Mouse (Mus musculus) lung, adult 18-20 months (tissue): ENCODE measurements around the gene Coq10a.

Experiments
- DNase-seq, 2 experiments: peaks; one replicate each; pipeline ENCODE4 v3.0.0; 2022; ENCODE audit warnings: mixed read lengths in 2 of 2

Coq10a gene

DNA sequence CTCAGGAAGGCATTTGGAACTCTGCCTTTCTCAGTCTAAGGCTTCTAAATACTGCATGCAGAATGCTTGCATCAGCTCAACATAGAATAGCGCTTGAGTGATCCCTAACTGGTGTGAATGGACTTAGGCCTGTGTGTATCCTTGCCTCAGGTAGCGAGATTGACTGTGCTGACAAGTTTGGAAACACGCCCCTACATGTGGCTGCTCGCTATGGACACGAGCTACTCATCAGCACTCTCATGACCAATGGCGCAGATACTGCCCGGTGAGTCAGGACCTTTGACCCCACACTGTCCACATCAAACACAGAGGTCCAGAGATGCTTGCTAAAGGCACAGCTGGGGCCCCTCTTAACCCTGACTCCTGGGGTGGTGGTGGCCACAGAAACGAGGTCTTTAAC is 13.7 kb upstream of the Coq10a start:
- DNase-seq = no peak

- no peak for DNase-seq
Measured at GRCm38 (mm10) chr10:128380565-128380964, 11.8 kb upstream of the Coq10a start.

DNA sequence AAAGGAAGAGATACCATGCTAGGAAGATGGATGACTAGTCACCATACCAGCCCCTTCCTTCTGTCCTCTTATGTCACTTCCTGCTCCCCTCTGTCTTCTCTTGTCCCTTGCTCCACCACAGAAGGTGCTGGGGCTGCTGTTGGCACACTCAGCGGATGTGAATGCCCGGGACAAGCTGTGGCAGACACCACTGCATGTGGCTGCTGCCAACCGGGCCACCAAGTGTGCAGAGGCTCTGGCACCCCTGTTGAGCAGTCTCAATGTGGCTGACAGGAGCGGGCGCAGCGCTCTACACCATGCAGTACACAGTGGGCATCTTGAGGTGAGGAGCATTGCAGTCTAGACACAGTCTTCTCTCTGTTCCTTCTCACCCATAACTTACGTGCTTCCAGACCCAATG is 10.5 kb upstream of the Coq10a start:
- DNase-seq = no peak

GRCm38 (mm10) chr10:128378462-128378861 is 9.7 kb upstream of the Coq10a start:
- no peak for DNase-seq

GRCm38 (mm10) chr10:128377940-128378448 is 9.2 kb upstream of the Coq10a start:
- DNase-seq = no peak

DNA sequence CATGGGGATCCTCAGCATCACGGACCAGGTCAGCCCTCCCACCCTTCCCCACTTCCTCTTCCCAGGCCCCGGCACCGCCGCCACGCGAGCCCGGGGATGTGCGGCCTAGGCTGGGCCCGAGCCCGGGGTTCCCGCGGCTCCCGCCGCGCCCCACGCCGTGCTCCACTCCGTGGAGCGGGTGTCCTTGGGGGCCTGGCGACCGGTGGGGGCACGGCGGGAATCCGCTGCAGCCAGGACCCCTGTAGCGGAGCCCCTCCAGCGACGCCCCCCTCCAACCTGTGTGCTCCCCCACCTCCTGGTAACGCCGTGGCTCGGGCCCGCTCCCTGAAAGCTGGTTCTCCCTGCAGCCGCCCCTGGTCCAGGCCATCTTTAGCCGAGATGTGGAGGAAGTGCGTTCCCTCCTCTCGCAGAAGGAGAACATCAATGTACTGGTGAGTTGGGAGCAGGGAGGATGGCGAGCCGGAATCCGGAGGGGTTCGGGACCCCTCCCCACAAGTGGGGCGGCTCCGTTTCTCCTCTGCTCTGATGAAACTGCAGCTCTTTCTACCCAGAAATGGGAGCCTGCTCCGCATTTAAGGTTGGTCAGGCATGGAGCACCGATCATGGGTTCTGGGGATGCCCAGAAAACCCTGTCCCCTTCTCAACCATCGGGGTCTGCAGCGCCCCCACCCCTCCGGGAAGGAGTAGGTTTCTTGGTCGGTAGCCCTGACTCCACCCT is 8.6 kb upstream of the Coq10a start:
- peak; percentile 26 to 30 for DNase-seq

DNA sequence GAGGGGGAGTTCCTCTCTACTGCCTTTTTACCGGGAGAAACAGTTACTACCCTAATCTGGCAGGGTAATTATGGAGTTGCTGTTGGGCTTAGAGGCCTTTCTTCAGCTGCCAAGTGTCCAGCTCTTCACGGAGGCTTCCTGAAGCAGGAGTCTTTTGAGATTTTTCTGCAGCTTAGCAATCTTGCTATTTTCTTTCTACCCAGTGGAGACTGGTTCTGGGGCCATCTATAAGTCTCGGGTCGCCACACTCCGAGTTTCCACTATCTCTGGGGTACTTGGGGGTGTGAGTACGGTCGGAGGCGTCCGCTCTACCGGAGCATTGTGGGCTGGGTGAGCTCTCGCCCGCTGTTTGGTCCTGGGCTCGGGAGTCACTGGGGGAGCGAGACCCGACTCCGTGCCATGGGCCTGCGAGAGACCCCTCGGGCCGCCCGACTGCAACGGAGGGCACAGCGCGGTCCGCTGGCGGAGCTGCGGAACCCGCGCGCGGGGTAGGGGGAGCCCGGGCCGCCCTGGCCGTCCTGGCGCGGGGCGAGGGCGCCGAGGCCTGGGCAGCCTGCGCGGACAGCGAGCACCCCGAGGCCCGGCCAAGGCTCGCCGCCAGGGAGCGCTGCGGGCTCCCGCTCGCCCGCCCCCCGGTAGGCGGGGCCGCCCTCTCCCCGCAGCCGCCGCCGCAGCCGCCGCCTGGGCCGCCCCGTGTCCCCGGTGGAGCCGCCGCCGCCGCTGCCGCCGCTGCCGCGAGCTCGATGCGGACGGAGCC is 7.8 kb upstream of the Coq10a start, which contains the start of gene Ankrd52:
TSS of gene Ankrd52 (plus strand) at position 661 of the 757 bp plus-strand sequence.
- DNase-seq = peak; percentile 82 to 85

DNA sequence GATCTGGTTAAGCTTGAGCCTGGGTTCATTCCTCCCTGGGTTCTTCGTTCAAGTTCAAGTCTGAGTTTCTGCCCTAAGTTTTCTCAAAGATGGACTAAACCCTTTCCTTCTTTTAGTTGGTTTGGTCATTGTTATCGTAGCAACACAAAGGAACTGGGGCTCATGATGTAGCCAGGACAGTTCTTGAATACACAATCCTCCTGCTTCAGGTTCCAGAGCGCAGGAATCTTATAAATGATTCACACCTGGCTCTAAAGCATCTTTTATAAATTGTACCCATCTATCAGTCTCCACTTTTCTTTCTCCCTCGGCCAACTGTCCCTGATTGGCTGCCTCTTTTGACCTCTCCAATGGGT is 7.3 kb upstream of the Coq10a start:
- no peak for DNase-seq

GRCm38 (mm10) chr10:128374393-128374792 is 5.6 kb upstream of the Coq10a start:
- DNase-seq = no peak

DNA sequence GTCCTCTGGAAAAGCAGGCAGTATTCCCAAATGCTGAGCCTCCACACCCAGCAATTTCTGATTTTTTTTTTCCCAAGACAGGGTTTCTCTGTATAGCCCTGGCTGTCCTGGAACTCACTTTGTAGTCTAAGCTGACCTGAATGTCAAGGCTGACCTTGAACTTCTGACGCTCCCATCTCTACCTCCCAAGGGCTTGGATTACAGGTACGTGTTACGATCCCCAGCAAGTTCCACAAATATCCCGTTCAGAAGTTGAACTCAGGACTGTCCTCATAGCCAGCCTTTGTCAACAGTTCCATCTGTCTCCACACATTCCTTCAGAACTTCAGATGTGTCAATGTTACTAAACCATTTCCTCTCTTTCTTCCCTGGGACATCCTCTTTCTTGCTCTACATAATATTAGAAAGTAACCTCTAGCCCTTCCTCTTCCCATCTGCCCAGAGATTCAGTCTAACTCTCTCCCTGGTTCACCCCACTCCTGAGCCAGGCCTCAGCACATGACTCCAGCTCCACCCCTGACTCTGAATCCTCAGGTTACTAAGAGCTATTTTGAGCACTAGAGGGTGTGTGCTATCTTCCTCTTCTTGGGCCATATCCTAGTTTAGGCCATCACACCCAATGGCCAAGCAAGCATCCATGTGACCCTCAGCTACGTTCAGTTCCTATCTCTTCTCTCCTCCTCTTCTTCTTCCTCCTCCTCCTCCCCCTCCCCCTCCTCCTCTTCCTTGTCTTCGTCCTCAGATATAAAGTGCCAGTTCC is 4.4 kb upstream of the Coq10a start:
- peak; percentile 39 to 48 for DNase-seq

DNA sequence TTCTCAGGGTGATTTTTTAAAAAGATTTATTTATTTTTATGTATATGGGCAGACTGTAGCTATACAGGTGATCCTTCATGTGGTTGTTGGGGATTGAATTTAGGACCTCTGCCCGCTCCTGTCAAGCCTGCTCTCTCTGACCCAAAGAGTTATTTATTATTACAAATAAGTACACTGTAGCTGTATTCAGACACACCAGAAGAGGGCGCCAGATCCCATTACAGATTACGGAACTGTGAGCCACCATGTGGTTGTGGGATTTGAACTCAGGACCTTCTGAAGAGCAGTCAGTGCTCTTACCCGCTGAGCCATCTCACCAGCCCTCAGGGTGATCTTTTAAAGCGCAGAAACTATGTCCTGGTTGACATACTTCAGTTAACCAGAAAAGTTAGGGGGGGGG is 3.3 kb upstream of the Coq10a start:
- DNase-seq = no peak

DNA sequence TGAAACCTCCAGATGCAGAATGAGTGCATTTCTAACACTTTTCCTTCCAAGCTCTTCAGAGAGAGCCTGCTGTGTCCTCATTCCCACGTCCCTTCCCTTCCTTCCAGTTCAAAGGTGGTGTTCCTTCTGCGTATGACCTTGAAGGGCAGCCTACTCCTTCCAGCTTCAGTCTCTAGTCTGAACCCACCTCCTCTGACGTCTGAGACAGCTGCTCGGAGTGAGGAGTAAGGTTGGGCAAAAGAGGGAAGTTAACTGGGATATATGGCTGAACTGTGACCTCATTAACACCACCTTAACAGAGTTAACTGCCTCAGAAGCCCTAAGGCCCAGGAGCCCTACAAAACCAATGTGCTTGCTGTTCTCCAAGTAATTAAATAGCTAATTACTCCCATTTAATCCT is 1.8 kb upstream of the Coq10a start:
- DNase-seq = no peak

GRCm38 (mm10) chr10:128370021-128370420 is 1.2 kb upstream of the Coq10a start:
- no peak for DNase-seq

DNA sequence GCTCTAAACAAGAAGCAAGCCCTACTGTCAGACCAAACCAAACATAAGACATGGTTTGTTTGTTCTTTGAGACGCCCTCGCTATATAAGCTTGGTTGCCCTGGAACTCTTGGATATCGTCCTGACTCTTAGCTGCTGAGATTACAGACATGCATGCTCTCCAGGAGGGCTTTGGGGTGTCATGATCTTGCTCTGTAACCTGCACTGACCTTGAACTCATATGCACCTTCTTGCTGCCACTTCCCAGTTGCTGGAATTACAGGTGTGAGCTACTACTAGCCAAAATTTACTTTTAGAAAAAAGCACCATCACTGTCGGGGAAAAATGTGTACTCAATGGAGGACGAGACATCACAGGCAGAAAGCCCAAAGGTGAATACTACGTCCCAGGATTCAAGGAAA is 802 bp upstream of the Coq10a start:
- DNase-seq = no peak

DNA sequence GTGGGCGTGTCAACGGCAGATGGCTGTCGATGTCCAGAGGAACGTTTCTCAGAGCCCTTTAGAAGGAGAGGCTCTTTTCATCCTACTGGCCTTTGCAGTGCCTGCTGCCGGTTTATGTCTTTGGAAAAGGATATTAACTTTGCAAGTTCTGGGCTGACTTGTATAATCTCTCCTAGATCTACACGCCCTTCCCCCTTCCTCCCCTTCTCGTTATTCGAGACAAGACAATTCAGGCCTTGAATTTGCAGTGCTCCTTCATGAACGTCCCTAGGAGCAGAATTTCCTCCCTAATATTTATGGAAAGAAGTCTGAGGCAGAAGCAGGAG is 384 bp upstream of the Coq10a start:
- DNase-seq = no peak

DNA sequence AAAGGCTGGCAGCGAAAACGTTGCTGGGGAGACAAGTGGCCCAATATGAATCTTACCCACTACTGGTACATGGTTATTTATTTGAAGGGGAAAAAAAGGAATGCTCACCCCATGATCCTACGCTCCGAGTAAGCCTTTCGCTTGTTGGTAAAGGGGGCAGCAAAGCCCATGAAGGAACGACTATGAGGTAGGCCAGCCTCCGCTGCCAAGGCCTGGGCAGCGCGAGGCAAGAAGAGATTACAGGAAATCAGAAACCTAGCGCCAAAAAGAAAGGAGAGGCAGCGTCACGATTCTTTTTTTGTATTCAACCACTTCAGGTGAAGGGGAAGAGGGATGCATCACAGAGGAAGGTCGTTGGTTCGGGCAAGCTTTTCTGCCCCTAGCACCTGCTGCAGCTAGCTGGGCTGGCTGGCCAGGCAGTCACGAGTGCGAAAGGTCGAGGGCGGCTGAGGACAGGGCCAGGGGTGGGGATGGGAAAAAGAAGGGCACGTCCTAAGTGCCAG is 847 bp downstream of the Coq10a start:
- DNase-seq = no peak

- no peak for DNase-seq
Measured at GRCm38 (mm10) chr10:128362568-128362967, 6.2 kb downstream of the Coq10a start.

GRCm38 (mm10) chr10:128361836-128362235 is 7.0 kb downstream of the Coq10a start:
- no peak for DNase-seq

- DNase-seq = no peak
Measured at GRCm38 (mm10) chr10:128359226-128359625, 9.6 kb downstream of the Coq10a start.

DNA sequence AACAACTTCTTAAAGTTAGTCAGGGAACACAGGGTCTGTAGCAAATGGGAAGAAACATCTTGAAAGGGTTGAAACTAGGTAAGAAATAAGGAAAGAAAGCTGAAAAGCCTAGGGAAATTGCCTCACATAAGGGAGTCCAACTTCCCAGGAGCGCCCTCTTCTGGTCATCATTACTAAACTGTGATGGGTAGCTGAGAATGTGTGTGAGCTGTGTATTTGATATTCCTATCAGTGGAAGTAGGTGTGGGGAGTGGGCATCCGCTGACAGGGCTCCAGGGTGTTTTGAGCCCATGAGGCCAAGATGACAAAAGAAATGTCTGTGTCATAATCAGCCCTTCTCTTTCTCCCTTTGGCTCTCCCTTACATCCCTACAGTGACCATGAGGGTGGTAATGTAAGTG is 10.0 kb downstream of the Coq10a start:
- peak in 1 of 2 experiments; percentile 59 for DNase-seq

DNA sequence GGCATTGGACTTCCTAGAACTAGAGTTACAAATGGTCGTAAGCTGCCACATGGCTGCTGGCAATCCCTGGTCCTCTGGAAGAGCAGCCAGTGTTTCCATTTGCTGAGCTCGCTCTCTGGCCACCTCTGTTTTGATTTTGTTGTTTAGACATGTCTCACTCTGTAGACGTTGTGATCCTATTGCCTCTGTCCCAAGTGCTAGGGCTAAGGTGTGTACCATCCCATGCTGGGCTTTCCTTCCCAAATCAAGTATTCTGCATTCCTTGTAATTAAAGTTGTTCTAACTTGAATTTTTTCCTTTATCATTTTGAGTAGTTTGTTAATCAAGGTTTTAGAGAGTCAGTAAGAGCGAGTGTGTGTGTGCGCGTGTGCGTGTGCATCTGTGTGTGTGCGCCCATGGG is 21.3 kb downstream of the Coq10a start:
- no peak for DNase-seq

DNA sequence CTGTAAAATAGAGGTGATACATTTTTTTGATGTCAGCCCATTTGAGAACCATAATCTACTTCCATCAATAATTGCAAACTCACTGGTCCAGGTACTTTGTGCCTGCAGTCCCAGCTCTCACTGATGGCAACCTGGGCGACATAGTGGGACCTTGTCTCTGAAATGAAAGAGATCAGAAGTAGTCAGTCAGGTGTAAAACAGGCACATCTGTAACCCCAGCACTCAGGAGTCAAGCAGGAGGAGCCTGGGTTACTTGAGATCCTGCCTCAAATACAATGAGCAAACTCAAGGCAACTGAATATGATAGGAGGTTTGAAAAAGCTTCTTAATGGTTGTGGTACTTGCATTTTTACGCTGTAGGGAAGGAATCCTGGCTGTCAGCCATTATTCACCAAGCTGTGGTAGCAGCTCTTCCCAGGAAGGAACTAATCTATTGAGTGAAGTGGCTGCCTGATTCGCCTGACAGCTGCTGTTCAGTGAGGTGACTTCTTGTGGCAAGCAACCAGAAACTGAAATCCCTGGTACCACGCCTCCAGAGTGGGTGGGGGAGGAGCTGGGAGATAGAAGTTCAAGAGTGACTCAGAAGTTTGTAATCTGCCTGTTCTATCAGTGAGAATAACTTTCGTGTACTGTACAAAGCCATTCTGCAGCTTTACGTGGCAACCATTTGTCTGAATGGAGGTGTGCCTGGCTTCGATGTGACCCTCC is 24.1 kb downstream of the Coq10a start:
- peak; percentile 86 to 91 for DNase-seq

GRCm38 (mm10) chr10:128343436-128343835 is 25.4 kb downstream of the Coq10a start:
- no peak for DNase-seq
